Mouse (Mus musculus) cortical plate, adult 2 months (tissue): ENCODE results near the gene Ccdc50. TPM values are rescaled to one million over a fixed set of nuclear protein-coding genes. Genes with fewer than 3 reads are reported as not detected.

Source experiments
- H3K27ac ChIP-seq: fragments of 200-500 bp; 2 replicates; pipeline ENCODE4 v1.5.1; 2012; ENCODE audit warnings: low read length, control low read depth, inconsistent platforms; ENCODE audit not compliant: insufficient read depth
- H3K4me1 ChIP-seq: fragments of 200-500 bp; 2 replicates; pipeline ENCODE4 v1.6.1; 2011; ENCODE audit warnings: low read length; ENCODE audit not compliant: control insufficient read depth, insufficient read depth
- H3K4me3 ChIP-seq: fragments of 200-500 bp; 2 replicates; pipeline ENCODE4 v1.5.1; 2011; ENCODE audit warnings: mild to moderate bottlenecking, low read length, control low read depth; ENCODE audit not compliant: insufficient read depth
- CTCF ChIP-seq: fragments of 200-500 bp; IDR thresholded peaks from 2 replicates; pipeline ENCODE4 v1.5.1; 2011; ENCODE audit warnings: mild to moderate bottlenecking, control low read depth, low read length; ENCODE audit not compliant: insufficient read depth; ENCODE audit errors: extremely low read depth
- POLR2A ChIP-seq: fragments of 200-500 bp; IDR thresholded peaks from 2 replicates; pipeline ENCODE4 v1.6.1; 2011; ENCODE audit warnings: mild to moderate bottlenecking, low read length, control low read depth; ENCODE audit not compliant: insufficient read depth; ENCODE audit errors: extremely low read depth
- polyA plus RNA-seq: library from polyadenylated mRNA; depleted of rRNA; stranded (reverse); fragments of >200 nt; gene quantifications from 2 replicates; pipeline ENCODE4 v1.2.3, GENCODE M21; 2012; rRNA removed

Gene Ccdc50
- polyA plus RNA-seq, 1 experiment = 24.1 TPM

- H3K27ac ChIP-seq = no peak overlapping the region
- H3K4me1 ChIP-seq = no peaks in the 10 kb centered on the region
- no peak overlapping the region for H3K4me3 ChIP-seq
- TF ChIP-seq CTCF (no peak), POLR2A (no peak)
Measured at GRCm38 (mm10) chr16:27435034-27435433, 46.4 kb downstream of the Ccdc50 start.

DNA sequence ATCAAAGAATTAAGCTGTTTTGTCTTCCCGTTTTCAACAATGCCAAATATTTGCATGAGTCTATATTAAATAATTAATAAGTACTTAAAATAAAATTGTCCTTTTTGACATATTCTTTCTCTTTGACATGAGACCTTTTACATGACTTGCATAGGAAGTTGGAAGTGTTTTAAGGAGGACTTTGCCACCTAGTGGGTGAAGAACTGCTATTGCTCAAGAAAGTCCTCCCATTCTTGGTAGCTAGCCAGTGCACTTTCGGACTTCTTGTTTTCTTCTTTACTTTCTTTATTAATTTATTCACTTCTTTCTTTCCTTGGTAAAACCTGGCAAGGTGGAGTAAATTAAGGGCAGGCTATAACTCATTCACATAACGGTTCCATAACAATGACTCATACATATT is 55.3 kb downstream of the Ccdc50 start:
- no peaks in the 10 kb centered on the region for H3K4me1 ChIP-seq
- H3K27ac ChIP-seq = no peak overlapping the region
- TF ChIP-seq POLR2A (no peak), CTCF (peak; percentile 26; the same call in 1 of the 2 replicates)
- H3K4me3 ChIP-seq = no peak overlapping the region

- TF ChIP-seq POLR2A (no peak), CTCF (no peak)
Measured at GRCm38 (mm10) chr16:27449360-27449759, 60.7 kb downstream of the Ccdc50 start.

GRCm38 (mm10) chr16:27450655-27451054 is 62.0 kb downstream of the Ccdc50 start:
- no peaks in the 10 kb centered on the region for H3K4me1 ChIP-seq
- no peak overlapping the region for H3K27ac ChIP-seq
- no peak for TF ChIP-seq POLR2A
- TF ChIP-seq CTCF = no peak
- no peak overlapping the region for H3K4me3 ChIP-seq

More at GRCm38 (mm10) chr16:27449360-27449759, 60.7 kb downstream of the Ccdc50 start:
- H3K4me3 ChIP-seq = no peak overlapping the region
- H3K4me1 ChIP-seq = no peaks in the 10 kb centered on the region
- H3K27ac ChIP-seq = no peak overlapping the region

- Histone ChIP-seq H3K4me1 (no peaks in the 10 kb centered on the region), H3K4me3 (no peak overlapping the region), H3K27ac (no peak overlapping the region)
- TF ChIP-seq POLR2A (no peak), CTCF (no peak)
Measured at GRCm38 (mm10) chr16:27453396-27453795, 64.7 kb downstream of the Ccdc50 start.

- no peak overlapping the region for H3K4me3 ChIP-seq
- no peak for TF ChIP-seq POLR2A
- no peak for TF ChIP-seq CTCF
- no peak overlapping the region for H3K27ac ChIP-seq
- H3K4me1 ChIP-seq = no peaks in the 10 kb centered on the region
Measured at GRCm38 (mm10) chr16:27453823-27454222, 65.2 kb downstream of the Ccdc50 start.

GRCm38 (mm10) chr16:27457273-27457672 is 68.6 kb downstream of the Ccdc50 start:
- no peak overlapping the region for H3K27ac ChIP-seq
- TF ChIP-seq CTCF = peak; percentile 99
- no peak for TF ChIP-seq POLR2A
- H3K4me3 ChIP-seq = no peak overlapping the region
- H3K4me1 ChIP-seq = no peaks in the 10 kb centered on the region

- no peak overlapping the region for H3K4me3 ChIP-seq
- no peak overlapping the region for H3K27ac ChIP-seq
- H3K4me1 ChIP-seq = no peaks in the 10 kb centered on the region
- TF ChIP-seq POLR2A = no peak
- peak; percentile 78 for TF ChIP-seq CTCF
Measured at GRCm38 (mm10) chr16:27468731-27469130, 80.1 kb downstream of the Ccdc50 start.

- TF ChIP-seq CTCF = no peak
- no peak for TF ChIP-seq POLR2A
- H3K4me1 ChIP-seq = no peaks in the 10 kb centered on the region
- H3K27ac ChIP-seq = no peak overlapping the region
- H3K4me3 ChIP-seq = no peak overlapping the region
Measured at GRCm38 (mm10) chr16:27471389-27471788, 82.7 kb downstream of the Ccdc50 start.

DNA sequence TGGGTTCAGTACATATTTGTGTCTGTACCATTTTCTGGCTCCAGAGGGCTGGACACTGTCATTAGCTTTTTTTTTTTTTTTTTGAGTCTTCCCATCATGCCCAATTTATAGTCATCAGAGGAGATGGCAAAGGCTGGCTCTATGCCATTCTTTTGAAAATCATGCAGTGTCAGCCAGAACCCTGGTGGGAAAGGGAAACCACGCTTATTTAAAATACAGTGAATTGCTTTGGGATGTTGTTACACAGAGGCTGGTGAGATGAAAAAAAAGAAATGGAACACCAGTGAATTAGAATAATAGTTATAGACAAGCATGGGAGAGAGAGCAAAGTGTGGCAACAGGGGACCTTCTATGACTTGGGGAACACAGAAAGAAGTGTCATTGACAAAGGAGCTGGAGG is 95.2 kb downstream of the Ccdc50 start:
- no peaks in the 10 kb centered on the region for H3K4me1 ChIP-seq
- H3K27ac ChIP-seq = no peak overlapping the region
- TF ChIP-seq CTCF = no peak
- TF ChIP-seq POLR2A = no peak
- no peak overlapping the region for H3K4me3 ChIP-seq

Other genes starting within 250 kb of the Ccdc50 start
- gene Ostn, start 81.4 kb upstream of the Ccdc50 start, polyA plus RNA-seq = 0.13 and 0.21 TPM in 2 replicates
- not detected in 2 replicates for gene Uts2b, start 18.6 kb upstream of the Ccdc50 start, polyA plus RNA-seq